Mouse (Mus musculus) brain, embryonic 14.5 days (tissue): ENCODE results near the gene Srrm3.

Experiments
- CTCF ChIP-seq: fragments of 200-500 bp; IDR thresholded peaks from 2 replicates; pipeline ENCODE4 v1.5.1; 2012; ENCODE audit warnings: inconsistent platforms, mild to moderate bottlenecking, moderate library complexity, borderline replicate concordance; ENCODE audit not compliant: insufficient read depth, insufficient read length; ENCODE audit errors: extremely low read depth
- POLR2A ChIP-seq: fragments of 200-500 bp; IDR thresholded peaks from 2 replicates; pipeline ENCODE4 v1.6.1; 2012; ENCODE audit warnings: mild to moderate bottlenecking, inconsistent platforms, borderline replicate concordance; ENCODE audit not compliant: poor library complexity, insufficient read depth, insufficient read length, severe bottlenecking; ENCODE audit errors: extremely low read depth

DNA sequence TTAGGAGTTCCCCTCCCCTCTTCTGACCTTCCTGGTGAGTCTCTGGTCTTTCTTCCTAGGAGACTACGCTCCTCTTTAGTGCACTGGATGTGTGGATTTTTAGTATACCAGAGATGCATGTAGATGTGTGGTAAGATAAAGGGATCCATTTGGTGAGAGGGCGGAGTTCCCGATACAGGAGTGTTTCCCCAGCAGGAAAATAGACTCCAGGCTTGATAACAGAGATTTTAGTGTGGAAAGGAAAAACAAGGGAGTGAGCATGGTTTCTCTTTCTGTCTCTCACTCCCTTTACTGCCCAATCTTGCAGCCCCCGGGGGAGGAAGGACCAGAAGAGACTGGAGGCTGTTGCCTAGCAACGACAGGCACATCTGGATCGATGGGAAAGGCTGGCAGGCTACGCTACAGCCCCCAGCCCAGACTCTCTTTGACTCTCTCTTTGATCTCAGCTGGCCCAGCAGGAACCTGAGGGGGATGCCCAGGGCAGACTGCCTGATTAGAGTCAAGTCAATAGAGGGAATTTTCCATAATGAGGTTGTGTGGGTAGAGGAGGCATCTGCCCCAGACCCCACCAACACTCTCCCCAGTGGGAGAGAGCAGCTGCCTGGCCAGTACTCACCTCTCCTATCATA is 15.7 kb downstream of the Srrm3 start:
- TF ChIP-seq CTCF = no peak
- TF ChIP-seq POLR2A = no peak
